Mouse (Mus musculus) adrenal gland, adult 18-20 months (tissue): Measurements from ENCODE around the gene Wnt2b. TPM values are rescaled to one million over a fixed set of nuclear protein-coding genes. Genes with fewer than 3 reads are reported as not detected.

Experiments
- DNase-seq, 2 experiments: peaks; one replicate each; pipeline ENCODE4 v3.0.0; 2021 to 2022; ENCODE audit warnings: low spot score in 2 of 2
- total RNA-seq, 2 experiments: library from RNA; stranded (reverse); gene quantifications; 1 replicate in 1 of 2; 2 replicates in 1 of 2; pipeline ENCODE4 v1.2.3; 2021

Gene Wnt2b
- total RNA-seq, 2 experiments from 2014 or later, result 17.7 to 20.5 TPM

DNA sequence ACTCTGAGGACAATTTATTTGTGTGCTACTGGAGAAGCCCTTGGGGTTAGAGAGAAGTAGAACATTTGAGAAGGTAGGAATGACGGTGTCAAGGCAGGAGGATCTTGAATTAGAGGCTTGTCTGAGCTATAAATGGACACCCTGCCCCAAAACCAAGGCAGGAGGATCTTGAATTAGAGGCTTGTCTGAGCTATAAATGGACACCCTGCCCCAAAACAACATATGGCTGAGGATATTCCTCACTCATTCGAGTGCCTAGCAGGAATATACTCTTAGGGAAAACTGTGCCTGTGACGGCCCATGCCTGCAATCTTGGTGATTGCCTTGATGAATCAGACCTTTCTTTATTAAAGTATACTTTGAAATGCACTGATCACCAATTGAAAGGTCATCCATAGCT, 55.7 kb downstream of the Wnt2b start:
- no peak for DNase-seq

GRCm38 (mm10) chr3:104905389-104905788, 56.3 kb downstream of the Wnt2b start:
- no peak for DNase-seq

GRCm38 (mm10) chr3:104901154-104901553, 60.6 kb downstream of the Wnt2b start:
- DNase-seq, result no peak

DNA sequence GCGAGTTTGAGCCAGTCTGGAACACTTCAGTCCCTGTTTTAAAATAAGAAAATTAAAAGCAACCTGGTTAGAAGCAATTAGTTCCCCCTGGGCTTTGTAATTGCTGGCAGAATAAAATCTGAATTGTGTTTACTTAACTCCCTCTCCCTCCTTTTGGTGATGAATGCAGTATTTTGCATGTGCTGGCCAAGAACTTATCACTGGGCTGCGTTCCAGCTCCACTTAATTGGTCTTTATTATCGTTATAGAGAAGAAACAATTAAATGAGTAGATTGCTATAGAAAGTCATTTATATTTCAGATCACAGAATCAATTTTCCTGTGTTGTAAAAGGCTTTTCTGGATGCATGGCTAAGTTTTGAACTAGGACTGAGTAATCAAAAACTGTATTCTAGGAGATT, 65.6 kb downstream of the Wnt2b start:
- DNase-seq, result no peak

Other genes with a start within 250 kb of the Wnt2b start
- 1 to 10 TPM; 2.9 to 4.6 TPM for gene Ppm1j, start 180.9 kb downstream of the Wnt2b start, total RNA-seq
- 1 to 10 TPM in 1 of 2 experiments, under 1 TPM in 1; 0.60 to 1.2 TPM for gene Fam19a3, start 180.1 kb downstream of the Wnt2b start, total RNA-seq
- gene Rhoc, start 173.5 kb downstream of the Wnt2b start, total RNA-seq, result 100 to 1,000 TPM; 105 to 116 TPM
- 10 to 100 TPM in 1 of 2 experiments, 1 to 10 TPM in 1; 9.0 to 15.0 TPM for gene Mov10, start 143.4 kb downstream of the Wnt2b start, total RNA-seq
- gene St7l, start 97.9 kb downstream of the Wnt2b start, total RNA-seq, result 10 to 100 TPM; 44.5 to 59.5 TPM
- 10 to 100 TPM; 88.8 to 93.1 TPM for gene Capza1, start 97.4 kb downstream of the Wnt2b start, total RNA-seq
- gene Cttnbp2nl, start 91.2 kb upstream of the Wnt2b start, total RNA-seq, result 10 to 100 TPM; 18.8 to 27.5 TPM
- gene 4930564D02Rik, start 104.9 kb upstream of the Wnt2b start, total RNA-seq, result not detected